Mouse (Mus musculus) gonadal fat pad, adult 2 months (tissue): Measurements from ENCODE around the gene Mrps5. TPM values are rescaled to one million over a fixed set of nuclear protein-coding genes. Genes with fewer than 3 reads are reported as not detected.

Experiments used
- polyA plus RNA-seq: library from polyadenylated mRNA; depleted of rRNA; stranded (reverse); fragments of >200 nt; gene quantifications from 2 replicates; pipeline ENCODE4 v1.2.3, GENCODE M21; 2012; rRNA removed

Mrps5 gene
- polyA plus RNA-seq, 1 experiment = 44.0 TPM

Other genes starting within 250 kb of the Mrps5 start
- gene Astl, start 248.6 kb upstream of the Mrps5 start, polyA plus RNA-seq = not detected in 2 replicates
- 0.54 and 1.1 TPM in 2 replicates for gene Adra2b, start 224.0 kb upstream of the Mrps5 start, polyA plus RNA-seq
- gene Gpat2, start 162.0 kb upstream of the Mrps5 start, polyA plus RNA-seq = 0.32 and 0.37 TPM in 2 replicates
- 33.7 and 36.5 TPM in 2 replicates for gene Fahd2a, start 142.7 kb upstream of the Mrps5 start, polyA plus RNA-seq
- 33.4 and 35.1 TPM in 2 replicates for gene Kcnip3, start 65.1 kb upstream of the Mrps5 start, polyA plus RNA-seq
- 455 and 501 TPM in 2 replicates for gene Prom2, start 45.8 kb upstream of the Mrps5 start, polyA plus RNA-seq
- 4.1 TPM in 2 replicates for gene Zfp661, start 128 bp upstream of the Mrps5 start, polyA plus RNA-seq
- 35.7 and 66.3 TPM in 2 replicates for gene Mal, start 69.5 kb downstream of the Mrps5 start, polyA plus RNA-seq
- 10.8 and 13.1 TPM in 2 replicates for gene Mall, start 142.7 kb downstream of the Mrps5 start, polyA plus RNA-seq
- gene Nphp1, start 201.7 kb downstream of the Mrps5 start, polyA plus RNA-seq = 19.9 and 21.3 TPM in 2 replicates
- 74.5 and 96.6 TPM in 2 replicates for gene Mtln, start 205.3 kb downstream of the Mrps5 start, polyA plus RNA-seq
- gene Bub1, start 244.6 kb downstream of the Mrps5 start, polyA plus RNA-seq = 0.23 and 0.99 TPM in 2 replicates